Mouse (Mus musculus): ENCODE results near the gene Nxph4. TPM values are rescaled to one million over a fixed set of nuclear protein-coding genes. Genes with fewer than 3 reads are reported as not detected.
A peak's percentile ranks its signal among the peaks of the same experiment; 100 is the strongest.

The Nxph4 gene
- total RNA-seq, 2 experiments from 2014 or later = 6.0 to 7.6 TPM

DNA sequence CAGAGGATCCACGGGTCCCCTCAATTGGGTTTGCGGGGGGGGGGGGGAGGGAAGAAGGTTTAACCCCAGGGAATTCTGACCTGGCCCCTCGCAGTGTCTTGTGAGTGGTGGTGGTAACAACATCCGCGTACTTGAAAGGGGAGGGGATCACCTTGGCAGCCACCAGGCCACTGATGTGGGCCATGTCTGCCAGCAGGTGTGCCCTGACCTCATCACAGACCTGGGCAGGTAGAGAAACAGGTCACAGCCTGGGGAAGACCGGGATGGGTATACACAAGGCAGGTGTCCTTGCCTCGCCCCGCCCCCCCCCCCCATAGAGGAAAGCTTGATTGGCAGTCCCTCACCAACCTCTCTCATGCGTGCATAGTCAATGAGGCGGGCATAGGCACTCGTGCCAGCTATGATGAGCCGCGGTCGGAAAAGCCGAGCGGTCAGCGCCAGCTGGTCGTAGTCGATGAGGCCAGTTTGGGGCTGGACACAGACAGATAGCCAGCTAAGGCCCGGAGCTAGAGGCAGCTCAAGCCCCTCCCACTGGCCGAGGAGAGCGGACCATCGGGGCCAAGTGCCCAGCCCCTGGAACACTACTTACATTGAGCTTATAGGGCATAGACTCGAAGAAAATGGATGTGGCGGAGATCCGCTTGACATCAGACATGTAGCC, 15.2 kb downstream of the Nxph4 start:
- DNase-seq (ENCODE audit: low spot score in 2 of 2) = no peak
- intact Hi-C loops (cut with DNase I) = no loop called here

DNA sequence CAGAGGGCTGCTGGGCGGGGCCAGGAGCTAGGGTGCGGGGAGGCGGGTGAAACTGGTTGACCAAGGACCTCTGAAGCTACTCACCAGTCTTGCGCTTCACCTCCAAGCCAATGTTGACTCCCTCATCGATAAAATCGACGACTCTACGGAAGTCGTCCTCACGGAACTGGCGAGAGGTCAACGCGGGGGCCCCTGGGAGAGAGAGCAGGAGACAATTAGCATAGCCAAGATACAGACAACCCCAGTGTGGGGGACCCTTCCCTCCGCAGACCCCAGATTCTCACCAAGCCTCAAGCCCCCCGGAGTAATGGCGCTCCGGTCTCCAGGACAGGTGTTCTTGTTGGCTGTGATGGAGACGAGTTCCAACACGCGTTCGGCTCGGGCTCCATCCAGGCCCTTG, 16.4 kb downstream of the Nxph4 start:
- intact Hi-C loops (cut with DNase I) = no loop called here
- DNase-seq (ENCODE audit: low spot score in 2 of 2) = no peak

DNA sequence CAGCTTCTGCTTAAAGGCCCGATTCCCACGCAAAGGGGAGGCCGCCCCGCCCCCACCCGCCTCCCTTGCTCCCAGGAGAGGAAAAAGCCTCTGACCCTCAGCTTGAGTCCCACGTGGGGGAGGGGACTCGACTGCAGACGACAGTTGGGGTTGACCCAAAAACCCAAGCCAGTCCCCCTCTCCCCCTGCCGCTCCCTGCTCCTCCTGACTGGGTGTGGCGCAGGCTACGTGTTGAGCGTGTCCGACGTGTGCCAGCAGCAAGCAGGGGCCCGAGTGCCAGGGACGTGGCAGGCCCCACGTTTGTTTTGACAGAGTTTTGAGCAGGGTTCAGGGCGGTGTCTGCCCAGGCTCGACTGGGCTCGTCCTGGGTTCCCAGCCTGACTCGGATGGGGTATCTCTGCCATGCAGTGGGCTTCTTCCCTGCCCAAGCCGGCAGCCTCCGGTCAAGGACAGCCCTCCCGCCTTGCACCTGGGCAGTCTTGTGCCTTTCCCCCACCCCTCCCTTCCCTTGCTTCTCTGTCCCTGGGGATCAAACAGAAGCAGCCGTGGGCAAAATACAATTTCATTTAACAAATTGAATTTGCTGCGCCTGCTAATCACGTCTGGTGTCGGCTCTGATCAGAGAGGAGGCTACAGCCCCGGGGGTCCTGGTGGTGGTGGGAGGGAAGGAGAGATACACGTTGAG, 17.6 kb downstream of the Nxph4 start:
- intact Hi-C loops (cut with DNase I) = no loop called here
- DNase-seq (ENCODE audit: low spot score in 2 of 2) = no peak

DNA sequence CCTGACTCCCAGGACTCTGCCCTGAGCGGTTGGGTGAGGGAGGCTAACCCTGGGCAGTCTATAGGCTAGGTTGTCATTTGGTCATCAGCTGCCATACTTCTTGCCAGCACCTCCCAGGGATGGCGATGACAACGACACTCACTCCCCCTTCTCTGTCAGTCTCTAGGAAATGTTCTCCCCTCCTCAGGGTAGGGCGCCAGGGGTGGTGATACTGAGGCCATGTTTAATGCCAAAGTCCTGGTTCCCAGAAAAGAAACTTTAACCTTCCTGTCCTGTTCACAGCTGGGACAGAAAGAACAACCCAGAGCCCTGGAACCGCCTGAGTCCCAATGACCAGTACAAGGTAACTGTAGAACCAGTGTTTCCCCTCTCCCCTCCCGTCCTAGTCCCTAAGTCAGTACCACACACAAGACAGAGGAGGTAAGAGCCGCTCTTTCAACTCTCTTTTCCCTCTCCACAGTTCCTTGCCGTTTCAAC, 18.3 kb downstream of the Nxph4 start:
- no peak for DNase-seq (ENCODE audit: low spot score in 2 of 2)
- intact Hi-C loops (cut with DNase I) = no loop called here

DNA sequence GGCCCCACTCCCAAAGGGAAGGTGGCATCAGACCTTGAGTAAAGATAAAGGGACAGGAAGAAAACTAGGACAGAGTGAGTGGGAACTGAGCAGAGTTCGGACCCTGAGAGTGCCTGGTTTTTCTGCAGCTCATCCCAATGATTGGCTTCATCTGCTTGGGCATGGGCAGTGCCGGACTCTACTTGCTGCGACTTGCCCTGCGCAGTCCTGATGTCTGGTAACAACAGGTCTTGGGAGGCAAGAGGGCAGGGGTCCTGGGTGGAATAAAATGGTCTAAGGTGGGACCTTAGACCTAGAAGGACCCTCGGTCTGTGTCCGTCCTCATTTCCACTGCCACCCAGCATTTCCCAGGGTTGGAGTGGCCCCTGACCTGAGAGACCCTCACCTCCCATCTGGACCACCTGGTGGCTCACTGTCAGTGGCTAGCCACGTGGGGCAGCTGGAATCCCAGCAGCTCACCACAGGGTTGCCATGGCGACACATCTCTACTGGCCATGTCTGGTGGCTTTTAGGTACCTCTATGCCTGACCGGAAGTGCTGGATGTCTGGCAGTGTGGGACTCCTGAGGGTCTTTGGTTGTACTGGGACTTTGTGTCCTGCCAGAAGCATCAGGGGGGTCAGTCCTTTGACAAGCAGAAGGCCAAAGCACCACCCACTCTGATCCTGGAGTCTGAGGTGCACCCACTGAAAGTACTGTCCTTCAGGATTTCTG, 18.9 kb downstream of the Nxph4 start:
- no peak for DNase-seq (ENCODE audit: low spot score in 2 of 2)
- intact Hi-C loops (cut with DNase I) = no loop called here

DNA sequence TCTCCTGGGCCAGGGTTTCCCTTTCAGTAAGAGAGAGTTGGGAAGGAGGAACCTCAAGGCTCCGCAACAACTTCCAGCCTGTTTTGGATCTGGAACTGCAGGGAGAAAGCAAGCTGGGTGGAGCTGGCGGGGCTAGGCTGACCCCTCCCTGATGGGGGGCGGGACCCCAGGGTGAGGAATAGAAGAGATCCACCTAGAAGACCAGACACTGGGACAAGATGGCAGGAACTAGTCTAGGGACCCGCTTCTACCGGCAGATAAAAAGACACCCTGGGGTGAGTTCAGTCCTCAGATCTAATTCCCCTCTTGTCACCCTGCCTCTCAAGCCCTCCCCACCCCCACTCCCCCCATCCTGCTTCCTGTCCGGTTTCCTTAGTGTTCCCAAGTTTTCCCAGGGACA, 19.6 kb downstream of the Nxph4 start, which contains the start of gene Ndufa4l2:
Ndufa4l2 (plus strand) TSS at position 204 of the 400 bp plus-strand sequence.
- no peak for DNase-seq (ENCODE audit: low spot score in 2 of 2)
- intact Hi-C loops (cut with DNase I) = no loop called here

DNA sequence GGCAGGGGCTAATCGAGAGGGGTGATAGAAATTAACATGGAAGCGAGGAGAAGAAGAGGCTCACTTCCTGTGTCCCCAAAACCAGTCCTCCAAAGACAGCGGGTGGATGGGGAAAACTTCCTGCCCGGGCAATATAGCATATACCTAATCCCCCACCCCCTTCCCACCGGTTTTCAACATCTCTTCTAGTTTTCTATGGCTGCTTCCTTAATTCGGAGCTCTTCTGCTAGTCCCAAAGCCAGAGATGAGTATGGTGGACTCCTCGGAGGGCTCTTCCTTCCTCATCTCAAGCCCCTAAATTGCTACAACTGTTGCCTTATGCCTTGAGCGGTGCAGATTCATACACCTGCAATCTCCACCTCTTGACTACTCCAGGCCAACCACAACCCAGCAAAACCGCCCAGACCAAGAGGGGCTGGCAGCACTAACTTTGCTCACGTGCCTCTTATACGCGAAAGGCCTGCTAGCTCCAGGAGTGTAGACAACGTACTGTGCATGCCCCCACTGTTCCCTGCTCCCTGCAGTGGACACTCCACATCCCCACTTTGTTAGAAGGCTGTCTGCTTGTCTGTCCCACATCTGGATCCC, 20.2 kb downstream of the Nxph4 start:
- no peak for DNase-seq (ENCODE audit: low spot score in 2 of 2)
- intact Hi-C loops (cut with DNase I) = no loop called here

DNA sequence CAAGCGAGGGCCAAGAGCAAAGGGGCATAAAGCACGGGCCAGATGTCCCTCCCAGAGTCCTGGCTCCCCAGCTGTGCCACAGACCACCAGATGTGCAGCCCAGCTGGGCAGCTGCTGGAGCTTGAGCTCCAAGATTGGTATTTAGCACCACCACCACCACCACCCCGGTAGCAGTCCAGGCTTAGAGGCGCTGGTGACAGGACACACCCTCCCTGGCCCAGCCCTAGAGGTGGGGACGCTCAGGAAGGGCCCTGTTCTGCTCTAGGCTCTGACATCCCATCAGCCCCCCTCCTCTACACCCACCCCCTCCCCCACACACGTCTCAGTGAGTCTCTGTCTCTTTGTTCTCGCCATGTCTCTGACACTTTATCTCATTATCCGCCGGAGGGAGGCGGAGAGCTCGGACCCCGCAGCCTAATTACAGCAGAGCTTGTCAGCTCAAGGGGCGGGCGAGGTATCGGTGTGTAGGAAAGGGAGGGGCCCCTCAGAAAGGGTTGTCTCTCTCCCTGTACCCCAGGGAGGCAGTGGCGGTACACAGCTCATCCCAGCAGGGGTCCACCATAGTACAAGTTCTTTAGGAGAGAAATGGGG, 20.8 kb downstream of the Nxph4 start:
- intact Hi-C loops (cut with DNase I) = loop anchor here (1.0 kb wide), 1 partner anchor 25 kb away; no protein-coding TSS in a partner anchor
- no peak for DNase-seq (ENCODE audit: low spot score in 2 of 2)

DNA sequence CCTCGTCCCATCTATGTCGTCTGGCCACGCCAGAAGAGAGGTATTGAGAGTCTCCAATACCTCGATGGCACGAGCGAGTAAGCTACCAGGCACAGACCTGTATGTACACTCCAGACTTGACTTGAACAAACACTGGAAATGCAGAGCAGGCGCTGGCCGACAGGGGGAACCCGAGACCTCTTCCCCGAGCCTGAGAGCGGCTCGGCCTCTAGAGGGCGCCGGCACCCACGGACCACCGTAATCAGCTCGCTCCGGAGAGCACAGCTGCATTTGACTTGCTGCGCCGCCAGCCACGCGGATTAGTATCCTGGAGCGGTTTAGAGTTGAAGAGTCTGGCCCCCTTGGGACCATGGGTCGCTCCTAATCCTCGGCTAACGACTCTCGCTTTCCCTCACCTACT, 21.5 kb downstream of the Nxph4 start:
- DNase-seq (ENCODE audit: low spot score in 2 of 2) = peak; percentile 92 to 94
- intact Hi-C loops (cut with DNase I) = loop anchor here (1.0 kb wide), 1 partner anchor 25 kb away; no protein-coding TSS in a partner anchor

DNA sequence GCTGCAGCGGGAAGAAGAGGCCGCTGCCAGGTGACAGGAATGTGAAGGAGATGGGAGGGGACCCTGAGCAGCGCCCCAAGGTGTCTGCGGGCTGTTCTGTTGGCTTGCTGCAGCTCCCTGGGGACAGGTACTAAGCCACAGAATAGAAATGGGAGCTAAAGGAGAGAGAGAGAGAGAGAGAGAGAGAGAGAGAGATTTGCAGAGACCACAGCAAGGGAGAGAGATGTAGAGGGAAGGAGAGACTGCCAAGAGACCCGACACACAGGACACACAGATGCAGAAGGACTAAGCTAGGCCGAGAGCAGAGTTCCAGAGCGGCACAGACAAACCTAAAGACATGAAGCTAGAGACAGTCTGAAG, 22.1 kb downstream of the Nxph4 start:
- no peak for DNase-seq (ENCODE audit: low spot score in 2 of 2)
- intact Hi-C loops (cut with DNase I) = no loop called here

DNA sequence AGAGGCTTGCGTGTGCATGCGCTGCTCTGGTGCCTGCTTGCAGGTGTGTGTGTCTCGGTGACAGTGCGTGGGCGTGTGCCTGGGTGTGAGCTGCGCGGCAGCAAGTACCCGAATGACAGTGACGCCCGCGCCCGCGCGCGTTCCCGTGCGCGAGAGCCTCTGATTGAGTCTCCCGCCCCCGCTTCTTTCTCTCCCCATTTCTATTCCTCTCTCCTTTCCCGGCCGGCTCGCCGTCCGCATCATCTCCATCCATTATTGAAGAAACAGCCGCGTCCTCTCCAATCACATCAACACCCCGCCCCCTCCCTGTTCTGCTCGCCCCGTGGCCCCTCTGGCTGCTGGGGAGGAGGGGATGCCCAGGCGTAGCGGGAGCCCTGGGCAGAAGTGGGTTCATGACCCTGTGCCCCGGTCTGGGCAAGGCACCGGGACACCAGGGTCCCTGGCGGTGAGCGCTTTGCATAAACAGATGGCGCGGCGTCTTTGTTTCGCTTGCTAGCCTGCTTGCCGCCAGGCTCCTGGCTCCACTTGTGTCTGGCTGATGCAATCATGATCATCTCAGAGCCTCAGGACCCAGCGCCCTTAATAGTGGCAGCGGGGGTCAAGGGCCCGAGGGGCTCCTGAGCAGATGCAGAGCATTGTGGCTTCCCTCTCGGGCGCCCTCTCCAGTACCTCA, 22.6 kb downstream of the Nxph4 start:
- DNase-seq (ENCODE audit: low spot score in 2 of 2) = peak; percentile 87
- intact Hi-C loops (cut with DNase I) = no loop called here

DNA sequence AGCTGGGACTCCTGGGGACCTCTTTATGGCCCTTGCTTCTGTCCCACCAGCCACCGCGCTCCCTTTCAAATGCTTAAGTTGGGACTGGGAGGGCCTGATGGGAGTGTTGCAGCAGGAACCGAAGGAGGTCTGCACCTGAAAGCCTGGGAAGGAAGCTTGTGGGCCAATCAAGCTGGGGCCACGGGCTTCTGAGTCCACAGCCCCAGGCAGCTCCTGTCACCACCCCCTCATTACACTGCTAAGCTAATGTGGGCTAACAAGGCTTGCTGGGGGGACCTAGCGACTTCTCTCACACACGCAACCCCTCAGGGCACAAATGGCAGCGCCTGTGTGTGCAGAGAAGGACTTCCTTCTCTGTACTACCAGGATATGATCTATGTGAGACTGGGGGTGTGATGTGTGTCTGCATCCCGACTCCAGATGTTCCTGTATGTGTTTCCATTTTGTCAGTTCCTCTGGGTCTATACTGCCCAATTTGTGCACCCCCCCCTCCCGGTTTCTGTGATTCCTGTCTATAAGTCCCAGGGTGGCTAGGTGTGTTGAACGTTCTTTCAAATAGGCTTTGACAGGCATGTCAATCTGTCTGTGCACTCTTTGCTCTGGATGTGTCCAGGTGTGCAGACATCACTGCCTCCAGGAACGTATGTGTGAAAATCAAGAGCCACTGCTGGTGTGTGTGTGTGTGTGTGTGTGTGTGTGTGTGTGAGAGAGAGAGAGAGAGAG, 23.3 kb downstream of the Nxph4 start:
- intact Hi-C loops (cut with DNase I) = no loop called here
- DNase-seq (ENCODE audit: low spot score in 2 of 2) = no peak

DNA sequence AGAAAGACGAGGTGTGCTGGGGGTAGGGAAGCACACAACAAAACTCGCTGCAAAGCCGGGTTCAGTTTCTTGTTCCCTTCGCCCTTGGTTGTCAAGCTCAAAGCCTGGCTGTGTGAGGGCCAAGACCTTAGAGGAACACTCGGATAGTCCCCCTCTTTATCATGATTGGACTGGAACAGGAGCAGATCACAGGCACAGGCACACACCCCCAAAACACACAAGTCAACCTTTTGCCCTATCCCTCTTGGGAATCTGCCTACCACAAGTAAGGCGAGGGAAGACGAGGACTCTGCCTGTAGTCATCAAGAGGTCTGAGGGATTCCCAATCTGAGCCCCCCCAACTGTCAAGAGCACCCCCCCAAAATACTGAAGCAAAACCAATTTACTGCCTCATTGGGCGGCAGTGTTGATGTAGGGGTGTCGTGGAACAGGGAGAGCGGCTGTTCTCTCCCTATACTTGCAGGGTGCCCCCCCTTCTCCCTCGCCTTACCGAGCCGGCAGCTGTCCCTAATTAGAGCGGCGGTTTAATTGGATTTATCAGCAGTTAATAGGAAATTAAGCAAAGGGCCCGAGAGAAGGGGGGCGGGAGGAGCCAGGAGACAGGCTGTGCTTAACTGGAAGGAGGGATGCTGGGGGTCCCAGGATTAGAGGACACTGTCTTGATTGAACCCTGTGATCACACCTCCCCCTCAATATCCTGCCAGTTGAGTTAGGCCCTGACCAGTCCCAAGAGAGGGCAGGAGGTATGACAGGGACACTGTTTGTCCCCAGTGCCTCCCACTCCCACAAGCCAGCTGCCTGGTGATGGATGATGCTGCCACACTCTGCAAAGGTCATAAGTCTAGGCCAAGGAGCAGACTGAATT, 24.3 kb downstream of the Nxph4 start:
- no peak for DNase-seq (ENCODE audit: low spot score in 2 of 2)
- intact Hi-C loops (cut with DNase I) = loop anchor here (1.0 kb wide), 1 partner anchor 28 kb away; no protein-coding TSS in a partner anchor

DNA sequence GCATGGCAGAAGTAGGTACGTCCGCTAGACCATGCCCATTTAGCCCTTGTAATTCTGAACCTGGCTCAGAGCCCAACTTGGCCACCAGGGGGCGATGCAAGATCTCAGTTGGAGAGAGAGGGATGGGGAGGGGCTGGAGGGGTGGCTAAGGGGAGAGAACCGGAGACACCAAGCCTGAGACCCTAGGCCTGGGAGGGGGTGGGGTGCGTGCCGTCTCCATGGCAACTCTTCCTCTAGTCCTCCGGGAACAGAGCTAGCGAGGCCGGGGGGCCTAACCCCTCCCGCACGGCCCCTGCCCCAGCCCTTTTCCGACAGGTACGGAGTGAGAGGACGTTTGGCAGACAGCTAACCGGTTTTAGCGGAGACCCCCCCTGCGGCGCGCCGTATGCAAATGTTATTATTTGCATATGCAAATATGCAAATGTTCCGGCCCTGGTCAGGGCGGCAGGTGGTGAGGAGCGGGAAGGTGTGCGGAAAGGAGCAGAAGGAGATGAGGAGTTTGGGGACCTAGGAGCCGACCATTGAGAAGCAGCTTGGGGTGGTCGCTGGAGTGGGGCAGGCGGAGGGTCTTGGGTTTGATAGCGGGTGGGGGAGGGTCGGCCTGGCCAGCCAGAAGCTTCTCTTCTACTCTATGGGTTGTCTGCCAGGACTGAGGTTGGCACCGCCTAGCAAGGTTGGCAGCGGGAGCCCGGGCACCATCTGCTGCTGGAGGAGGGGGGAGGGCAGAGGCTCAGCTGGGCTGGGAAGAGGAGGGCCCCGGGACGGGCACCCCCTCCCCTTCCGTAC, 25.1 kb downstream of the Nxph4 start:
- intact Hi-C loops (cut with DNase I) = loop anchor here (1.0 kb wide), 1 partner anchor 29 kb away; no protein-coding TSS in a partner anchor

DNA sequence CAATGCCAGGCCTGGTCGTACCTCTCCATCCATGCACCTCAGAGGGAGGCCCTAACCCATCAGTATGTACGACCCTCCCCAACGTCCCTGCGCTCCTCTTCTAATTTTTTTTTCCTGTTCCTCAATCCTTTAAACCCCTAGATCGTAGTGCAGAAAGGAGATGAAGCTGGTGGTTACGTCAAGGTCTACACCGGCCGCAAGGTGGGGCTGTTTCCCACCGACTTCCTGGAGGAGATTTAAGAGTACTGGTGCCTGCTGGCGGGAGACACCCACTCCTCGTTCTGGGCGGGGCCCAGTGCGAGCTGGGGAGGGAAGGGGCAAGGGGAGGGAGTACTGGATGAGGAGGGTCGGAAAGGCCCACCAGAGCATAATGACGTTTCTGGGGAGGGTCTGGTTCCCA, 26.1 kb downstream of the Nxph4 start:
- intact Hi-C loops (cut with DNase I) = no loop called here
- peak; percentile 72 for DNase-seq (ENCODE audit: low spot score in 2 of 2)

More for the DNA sequence above, 25.1 kb downstream of the Nxph4 start:
- peak; percentile 71 to 79 for DNase-seq (ENCODE audit: low spot score in 2 of 2)

DNA sequence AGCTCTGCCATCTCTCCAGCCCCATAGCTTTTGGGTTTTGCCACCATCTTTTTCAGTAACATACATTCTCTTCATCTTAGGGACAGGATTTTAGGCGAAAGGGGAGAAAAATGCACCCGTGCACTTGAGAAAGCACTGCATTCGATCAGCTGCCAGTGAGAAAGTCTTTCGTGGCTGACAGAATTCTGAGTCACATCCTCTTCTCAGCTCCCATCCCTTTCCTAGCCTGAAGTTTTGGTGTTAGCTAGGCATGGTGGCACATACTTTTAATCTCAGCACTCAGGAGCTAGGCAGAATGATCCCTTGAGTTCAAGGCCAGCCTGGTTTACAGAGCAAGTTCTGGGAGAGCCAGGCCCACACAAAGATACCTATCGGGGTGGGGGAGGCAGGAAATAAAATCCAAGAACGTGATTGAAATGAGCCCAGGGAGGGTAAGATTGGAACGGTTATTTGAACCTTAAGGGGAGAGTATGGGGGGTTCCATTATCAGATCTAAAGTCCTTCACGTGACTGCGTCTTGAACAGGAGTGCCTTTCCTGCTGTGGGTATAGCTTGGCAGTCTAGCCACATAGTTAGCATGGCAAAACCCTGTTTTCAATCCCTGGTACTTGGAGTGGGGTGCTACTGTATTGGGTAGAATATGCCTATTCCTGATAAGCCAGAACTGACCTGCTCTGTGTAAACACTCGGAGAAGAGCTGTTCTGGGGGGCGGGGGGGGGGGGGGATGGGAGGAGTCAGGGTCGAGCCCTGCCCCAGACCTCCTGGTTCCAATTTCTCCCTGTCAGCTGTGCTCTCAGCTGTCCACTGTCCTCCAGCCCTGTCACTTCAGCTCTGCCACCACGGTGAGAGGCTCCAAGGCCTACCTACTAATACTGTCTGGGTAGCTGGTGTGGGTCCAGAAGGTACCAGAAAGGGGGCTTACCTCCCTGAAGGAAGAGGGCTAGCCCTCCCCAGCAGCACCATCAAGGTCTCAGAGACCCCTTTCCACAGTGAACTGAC, 33.2 kb downstream of the Nxph4 start, which contains the start of gene Stac3:
Stac3 (plus strand) TSS at position 793 of the 1,000 bp plus-strand sequence.
- no peak for DNase-seq (ENCODE audit: low spot score in 2 of 2)
- intact Hi-C loops (cut with DNase I) = no loop called here

Measured in left cerebral cortex, postnatal 36 days (tissue).